Mouse (Mus musculus) heart, adult 2 months (tissue): ENCODE measurements around the gene Lrit2.

Experiments used
- CTCF ChIP-seq: fragments of 200-600 bp; IDR thresholded peaks from 2 replicates; pipeline ENCODE4 v1.8.1; 2022; ENCODE audit warnings: antibody characterized with exemption, mild to moderate bottlenecking, moderate library complexity
- EP300 ChIP-seq: fragments of 200-500 bp; IDR thresholded peaks from 2 replicates; pipeline ENCODE4 v1.6.1; 2011; ENCODE audit warnings: low read depth, low read length, control low read depth; ENCODE audit not compliant: insufficient read depth
- POLR2A ChIP-seq: fragments of 200-500 bp; IDR thresholded peaks from 2 replicates; pipeline ENCODE4 v1.6.1; 2011; ENCODE audit warnings: mild to moderate bottlenecking, low read depth, low read length, control low read depth; ENCODE audit not compliant: insufficient read depth

DNA sequence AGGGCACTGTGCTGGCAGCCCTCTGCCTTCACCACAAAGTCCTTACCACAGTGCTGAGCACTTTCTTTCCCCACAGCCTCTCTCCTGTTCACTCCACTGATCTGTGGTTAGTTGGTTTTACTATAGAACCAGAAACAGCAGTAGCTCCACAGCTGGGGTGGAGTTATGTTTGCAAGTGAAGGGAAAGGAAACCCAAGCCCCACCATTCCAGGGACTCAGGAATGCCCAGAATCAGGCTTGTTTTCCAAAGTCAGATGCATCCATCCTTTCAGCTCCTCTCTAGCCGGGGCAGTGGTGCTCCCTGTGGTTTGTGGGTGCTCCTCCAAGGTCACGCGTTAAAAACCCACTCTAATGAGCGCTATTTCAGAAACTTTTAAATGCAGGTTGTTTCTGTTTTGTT is 27.8 kb downstream of the Lrit2 start:
- TF ChIP-seq CTCF: no peak
- TF ChIP-seq EP300: no peak
- TF ChIP-seq POLR2A: no peak
